24 mouse cellular contexts compared by ENCODE assay signal in the genomic region with DNA sequence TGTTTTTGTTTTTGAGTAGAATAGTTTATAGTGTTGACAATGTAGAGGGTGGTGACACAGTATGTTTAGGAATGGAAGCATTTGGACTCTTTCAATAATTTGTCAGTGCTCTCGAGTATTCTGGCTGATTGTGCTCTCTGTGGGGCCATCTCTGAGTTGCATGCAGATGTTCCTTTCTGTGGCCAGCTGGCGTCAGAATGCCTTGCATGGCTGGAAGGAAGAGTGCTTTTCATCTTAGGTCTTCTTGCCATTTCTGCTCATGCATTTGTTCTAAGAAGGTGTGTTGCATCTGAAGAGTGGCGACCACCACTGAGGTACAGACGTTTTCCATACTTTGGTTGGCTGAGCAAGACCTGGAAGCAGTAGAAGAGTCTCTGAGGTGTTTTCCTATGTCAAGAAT. TPM values are rescaled to one million over a fixed set of nuclear protein-coding genes. Genes with fewer than 3 reads are reported as not detected.
DNase-seq lines count a peak whose midpoint lies in the region; TF ChIP-seq lines count a peak whose summit lies in the region.
"Had no signal": no experiment of that assay in that cellular context is flagged by ENCODE, and none has a peak within 500 bp of the region (broad histone marks: within the 10 kb centered on the region; RNA-seq: fewer than 3 reads in every experiment).

No protein-coding gene starts in this region.

- H3K27ac ChIP-seq in heart, embryonic 10.5 days, result no peak overlapping the region
- no peak overlapping the region for H3K27ac ChIP-seq in testis, adult 2 months (ENCODE audit: control insufficient read depth, insufficient read depth, low read depth, low read length)
- H3K27ac ChIP-seq: embryonic facial prominence, embryonic 10.5 days; embryonic facial prominence, embryonic 13.5 days; forebrain, embryonic 12.5 days; forebrain, embryonic 15.5 days; heart, embryonic 15.5 days; hindbrain, embryonic 15.5 days had no signal

- no peaks in the 10 kb centered on the region for H3K36me3 ChIP-seq in heart, embryonic 10.5 days
- H3K36me3 ChIP-seq in testis, adult 2 months (ENCODE audit: control insufficient read depth, insufficient read depth, low read length), result no peaks in the 10 kb centered on the region
- H3K36me3 ChIP-seq: embryonic facial prominence, embryonic 10.5 days; embryonic facial prominence, embryonic 13.5 days; forebrain, embryonic 12.5 days; forebrain, embryonic 15.5 days; heart, embryonic 12.5 days; heart, embryonic 15.5 days; hindbrain, embryonic 15.5 days had no signal

- H3K9me3 ChIP-seq in heart, embryonic 10.5 days, result no peaks in the 10 kb centered on the region
- H3K9me3 ChIP-seq: embryonic facial prominence, embryonic 10.5 days; embryonic facial prominence, embryonic 13.5 days; forebrain, embryonic 12.5 days; forebrain, embryonic 15.5 days; heart, embryonic 12.5 days; heart, embryonic 15.5 days; hindbrain, embryonic 15.5 days had no signal

- H3K27me3 ChIP-seq in heart, embryonic 10.5 days (ENCODE audit: insufficient read depth, poor library complexity, severe bottlenecking), result no peaks in the 10 kb centered on the region
- no peaks in the 10 kb centered on the region for H3K27me3 ChIP-seq in testis, adult 2 months (ENCODE audit: control insufficient read depth, insufficient read depth, low read length)
- H3K27me3 ChIP-seq: embryonic facial prominence, embryonic 13.5 days; forebrain, embryonic 12.5 days; forebrain, embryonic 15.5 days; heart, embryonic 12.5 days; heart, embryonic 15.5 days; hindbrain, embryonic 15.5 days had no signal

- intact Hi-C loops in gastrocnemius, postnatal 14 days (cut with DNase I; ENCODE audit: low total_unique reads), result no loop called here

- DNase-seq in gastrocnemius, postnatal 14 days, result peak; percentile 23
- no peak for DNase-seq in gastrocnemius, postnatal 10 days
- DNase-seq in heart, adult 9 months (ENCODE audit: low spot score in 2 of 2), result peak; percentile 11 to 21
- no peak for DNase-seq in heart, embryonic 10.5 days (ENCODE audit: low spot score)
- DNase-seq in testis, postnatal 14 days (ENCODE audit: low spot score), result no peak
- DNase-seq in cerebellum, adult 11-12 months, result no peak
- DNase-seq: adrenal gland, adult 2 months; adrenal gland, postnatal 14 days; cerebellum, adult 11 months; cerebellum, adult 8-10 months; cerebellum, postnatal 10 days; cerebellum, postnatal 36 days; embryo, embryonic 11 days; kidney, adult 2 months had no signal

- no peak overlapping the region for H3K4me3 ChIP-seq in heart, embryonic 10.5 days
- peak overlapping the region; percentile 67 for H3K4me3 ChIP-seq in testis, adult 2 months (ENCODE audit: control insufficient read depth, low read depth, low read length)
- H3K4me3 ChIP-seq: embryonic facial prominence, embryonic 10.5 days; embryonic facial prominence, embryonic 13.5 days; erythroblast, embryonic 14.5 days; forebrain, embryonic 12.5 days; forebrain, embryonic 15.5 days; heart, embryonic 12.5 days; heart, embryonic 15.5 days; hindbrain, embryonic 15.5 days had no signal

- H3K4me1 ChIP-seq in heart, embryonic 10.5 days, result no peaks in the 10 kb centered on the region
- H3K4me1 ChIP-seq in testis, adult 2 months (ENCODE audit: control insufficient read depth, insufficient read depth, low read length), result no peaks in the 10 kb centered on the region
- H3K4me1 ChIP-seq: embryonic facial prominence, embryonic 10.5 days; embryonic facial prominence, embryonic 13.5 days; forebrain, embryonic 12.5 days; forebrain, embryonic 15.5 days; heart, embryonic 12.5 days; hindbrain, embryonic 15.5 days had no signal

- no peak for TF ChIP-seq POLR2A in testis, adult 2 months (IDR thresholded peaks at IDR 0.05; ENCODE audit: control insufficient read depth, low read depth, low read length)

- no peak for TF ChIP-seq CTCF in testis, adult 2 months (IDR thresholded peaks at IDR 0.05; ENCODE audit: control insufficient read depth, insufficient read depth, insufficient replicate concordance, low read depth, low read length)

- 91% methylated on average over 4 of the region's 4 CpGs for WGBS in heart, embryonic 10.5 days

RNA-seq across cellular contexts. Expression of a gene that starts 24.2 kb away (rescaled TPM):
- total RNA-seq in gastrocnemius, postnatal 14 days (2021), result 10 to 100 TPM; 34.9 to 46.6 TPM
- total RNA-seq in gastrocnemius, postnatal 10 days (2021), result 10 to 100 TPM; 54.5 to 66.2 TPM
- 32.8 and 35.1 TPM in 2 replicates for polyA plus RNA-seq in heart, embryonic 10.5 days (2016; fragmentation: Nextera tagmentation; extraction: Ambion mirVana)
- 2.6 and 3.0 TPM in 2 replicates for polyA plus RNA-seq in testis, adult 2 months (2012; rRNA removed)
- total RNA-seq: MEL had no signal
- polyA plus RNA-seq: erythroblast, embryonic 14.5 days had no signal

Comparison
In these comparisons a context has a peak if more than half of its experiments do, and no peak if none do; other contexts are left out.
1. DNase-seq: peak in gastrocnemius, postnatal 14 days (single experiment) and heart, adult 9 months (2 of 2); none in gastrocnemius, postnatal 10 days (single experiment), heart, embryonic 10.5 days (single experiment), testis, postnatal 14 days (single experiment) and cerebellum, adult 11-12 months (single experiment).